Mouse (Mus musculus) ES-Bruce4 (cell line): Measurements from ENCODE around the gene Slc45a1.

Source experiments
- CTCF ChIP-seq: IDR thresholded peaks from one replicate; pipeline ENCODE4 v1.8.1; 2011; ENCODE audit warnings: low read depth, low read length
- EP300 ChIP-seq: IDR thresholded peaks from 2 replicates; pipeline ENCODE4 v1.6.1; 2011; ENCODE audit warnings: low read depth, low read length; ENCODE audit not compliant: insufficient read depth
- POLR2A ChIP-seq: IDR thresholded peaks from one replicate; pipeline ENCODE4 v1.8.1; 2011; ENCODE audit warnings: low read length; ENCODE audit not compliant: insufficient read depth

- no peak for TF ChIP-seq CTCF
- no peak for TF ChIP-seq POLR2A
- TF ChIP-seq EP300, result no peak
Measured at GRCm38 (mm10) chr4:150689553-150689952, 37.6 kb upstream of the Slc45a1 start.
